Mouse (Mus musculus) hindbrain, postnatal 0 days (tissue): ENCODE results near the gene Olfr1034. TPM values are rescaled to one million over a fixed set of nuclear protein-coding genes. Genes with fewer than 3 reads are reported as not detected.
"Not testable (repeated sequence)": the region's sequence is repeated elsewhere in the genome, so short reads cannot be mapped to it uniquely, and the experiment has no call there.

Experiments
- ATAC-seq: fragments of 200-750 bp; cut with Nextera tagmentation; 2 replicates; pipeline ENCODE4 v1.8.0; 2017; ENCODE audit warnings: mild to moderate bottlenecking, moderate TSS enrichment, moderate library complexity
- DNase-seq: peaks from one replicate; pipeline ENCODE4 v3.0.0-alpha.2; 2015; ENCODE audit warnings: low spot score
- H3K27ac ChIP-seq: fragments of 300-500 bp; sonication (generic); 2 replicates; pipeline ENCODE4 v1.5.1; 2014; ENCODE audit warnings: mild to moderate bottlenecking
- H3K27me3 ChIP-seq: fragments of 300-500 bp; sonication (generic); 2 replicates; pipeline ENCODE4 v1.6.1; 2014; ENCODE audit warnings: low read length, mixed read lengths; ENCODE audit not compliant: insufficient read depth
- H3K36me3 ChIP-seq: fragments of 300-500 bp; sonication (generic); 2 replicates; pipeline ENCODE4 v1.6.1; 2014; ENCODE audit warnings: low read length, mixed read lengths; ENCODE audit not compliant: insufficient read depth
- H3K4me1 ChIP-seq: fragments of 300-500 bp; sonication (generic); 2 replicates; pipeline ENCODE4 v1.6.1; 2014; ENCODE audit warnings: antibody characterized with exemption, low read length, mixed read lengths; ENCODE audit not compliant: insufficient read depth
- H3K4me2 ChIP-seq: fragments of 300-500 bp; sonication (generic); 2 replicates; pipeline ENCODE4 v1.6.1; 2014; ENCODE audit warnings: low read depth, mild to moderate bottlenecking, low read length, moderate library complexity, mixed read lengths
- H3K4me3 ChIP-seq: fragments of 300-500 bp; sonication (generic); 2 replicates; pipeline ENCODE4 v1.5.1; 2014; ENCODE audit warnings: low read length
- H3K9ac ChIP-seq: fragments of 300-500 bp; sonication (generic); replicated peaks from 2 replicates; pipeline ENCODE4 v1.6.1; 2014; ENCODE audit warnings: mild to moderate bottlenecking, low read length, moderate library complexity, mixed read lengths
- H3K9me3 ChIP-seq: fragments of 300-500 bp; sonication (generic); 2 replicates; pipeline ENCODE4 v1.6.1; 2016; ENCODE audit warnings: low read length, mixed read lengths
- CTCF ChIP-seq: IDR thresholded peaks from 2 replicates; pipeline ENCODE4 v1.5.1; 2016; ENCODE audit warnings: antibody characterized with exemption, control low read depth, low read depth
- WGBS: fragments of 180-500 bp; shearing (Covaris S2); extraction: QIAGEN DNeasy Blood & Tissue Kit; methylation state at CpG from one replicate; pipeline ENCODE4 v1.1.7; 2014; 5-methylcytosine and 5-hydroxymethylcytosine counted together
- polyA plus RNA-seq: library from polyadenylated mRNA; unstranded; fragments of >200 nt; fragmentation: Nextera tagmentation; extraction: Ambion mirVana; gene quantifications from 2 replicates; pipeline ENCODE4 v1.2.1, GENCODE M21; 2015
- total RNA-seq: library from RNA; depleted of rRNA; stranded (reverse); fragments of >200 nt; gene quantifications from 2 replicates; pipeline ENCODE4 v1.2.3, GENCODE M21; 2014; rRNA removed

Olfr1034 gene
- total RNA-seq, result 0.05 TPM in 1 of 2 replicates, not detected in the other
- 0.04 TPM in 1 of 2 replicates, not detected in the other for polyA plus RNA-seq

- Histone ChIP-seq H3K4me1 (no peaks in the 10 kb centered on the region), H3K4me2 (no peak within 1 kb of the TSS), H3K9me3 (no peaks in the 10 kb centered on the region), H3K9ac (no peak within 1 kb of the TSS), H3K27me3 (no peaks in the 10 kb centered on the region), H3K27ac (no peak within 1 kb of the TSS), H3K36me3 (no peaks in the 10 kb centered on the region), H3K4me3 (no peak within 1 kb of the TSS)
- no peak for DNase-seq
- ATAC-seq, result no peak
- TF ChIP-seq CTCF, result no peak
These were observed at the start of gene Olfr1034 for GRCm38 (mm10) chr2:86045561-86045960. Olfr1034 (plus strand) TSS chr2:86045861.

GRCm38 (mm10) chr2:86005240-86005639 lies 40.4 kb upstream of the Olfr1034 start, which contains the start of gene Olfr1032:
Olfr1032 (plus strand) TSS chr2:86005540.
- no peaks in the 10 kb centered on the region for H3K36me3 ChIP-seq
- H3K4me1 ChIP-seq, result no peaks in the 10 kb centered on the region
- H3K4me3 ChIP-seq, result no peak within 1 kb of the TSS
- H3K9ac ChIP-seq, result no peak within 1 kb of the TSS
- no peak within 1 kb of the TSS for H3K27ac ChIP-seq
- no peak within 1 kb of the TSS for H3K4me2 ChIP-seq
- ATAC-seq, result no peak
- no peaks in the 10 kb centered on the region for H3K27me3 ChIP-seq
- no peak for TF ChIP-seq CTCF
- H3K9me3 ChIP-seq, result no peaks in the 10 kb centered on the region
- DNase-seq, result no peak
- 89% methylated on average over 7 of the region's 7 CpGs for WGBS

GRCm38 (mm10) chr2:86020406-86020805 lies 25.3 kb upstream of the Olfr1034 start, which contains the start of gene Olfr1033:
Olfr1033 (plus strand) TSS chr2:86020633.
- ATAC-seq, H3K27me3 ChIP-seq, H3K4me1 ChIP-seq, H3K9ac ChIP-seq, H3K36me3 ChIP-seq, H3K27ac ChIP-seq, H3K9me3 ChIP-seq: not testable (repeated sequence)
- peak within 1 kb of the TSS; percentile 51; the same call in 1 of the 2 replicates for H3K4me2 ChIP-seq
- DNase-seq, result peak; percentile 30
- WGBS, result 1% methylated on average over 10 of the region's 11 CpGs
- H3K4me3 ChIP-seq, result peak within 1 kb of the TSS; percentile 33

GRCm38 (mm10) chr2:86021518-86021917 lies 24.1 kb upstream of the Olfr1034 start:
- H3K27me3 ChIP-seq, H3K4me2 ChIP-seq, H3K4me3 ChIP-seq, H3K9ac ChIP-seq, DNase-seq, ATAC-seq, H3K4me1 ChIP-seq, H3K27ac ChIP-seq, H3K9me3 ChIP-seq, H3K36me3 ChIP-seq: not testable (repeated sequence)
- 50% methylated on average over 3 of the region's 9 CpGs for WGBS

DNA sequence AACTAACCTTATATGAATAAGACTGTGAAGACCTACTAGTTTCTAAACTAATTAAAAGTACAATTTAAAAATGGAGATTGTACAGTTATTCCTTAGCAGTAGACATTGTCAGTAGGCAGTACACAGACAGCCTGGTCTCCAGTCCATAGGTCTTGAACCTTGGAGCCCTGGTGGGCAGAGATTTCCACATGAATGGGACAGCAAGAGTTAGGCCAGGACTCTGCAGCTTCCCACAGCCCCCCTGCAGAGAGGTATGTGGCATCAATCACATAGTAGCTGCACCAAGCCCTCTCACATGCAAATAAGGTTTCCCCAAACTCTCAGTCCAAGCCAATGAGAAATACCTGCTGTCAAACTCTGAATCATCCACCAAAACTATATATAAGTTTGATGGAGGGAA lies 5.1 kb downstream of the Olfr1034 start:
- not testable (repeated sequence) for H3K4me2 ChIP-seq

GRCm38 (mm10) chr2:86063766-86064165 lies 18.1 kb downstream of the Olfr1034 start:
- not testable (repeated sequence) for H3K4me2 ChIP-seq, H3K27me3 ChIP-seq, ATAC-seq, H3K4me3 ChIP-seq, H3K4me1 ChIP-seq, H3K9me3 ChIP-seq, H3K27ac ChIP-seq, H3K36me3 ChIP-seq, DNase-seq, H3K9ac ChIP-seq
- WGBS, result 99% methylated on average over 2 of the region's 2 CpGs

More for the DNA sequence above, 5.1 kb downstream of the Olfr1034 start:
- not testable (repeated sequence) for H3K27me3 ChIP-seq, H3K9ac ChIP-seq, H3K9me3 ChIP-seq, H3K4me1 ChIP-seq, H3K27ac ChIP-seq, H3K4me3 ChIP-seq, DNase-seq, H3K36me3 ChIP-seq, ATAC-seq

GRCm38 (mm10) chr2:86070189-86070588 lies 24.5 kb downstream of the Olfr1034 start:
- no peaks in the 10 kb centered on the region for H3K9me3 ChIP-seq
- ATAC-seq, result no peak

DNA sequence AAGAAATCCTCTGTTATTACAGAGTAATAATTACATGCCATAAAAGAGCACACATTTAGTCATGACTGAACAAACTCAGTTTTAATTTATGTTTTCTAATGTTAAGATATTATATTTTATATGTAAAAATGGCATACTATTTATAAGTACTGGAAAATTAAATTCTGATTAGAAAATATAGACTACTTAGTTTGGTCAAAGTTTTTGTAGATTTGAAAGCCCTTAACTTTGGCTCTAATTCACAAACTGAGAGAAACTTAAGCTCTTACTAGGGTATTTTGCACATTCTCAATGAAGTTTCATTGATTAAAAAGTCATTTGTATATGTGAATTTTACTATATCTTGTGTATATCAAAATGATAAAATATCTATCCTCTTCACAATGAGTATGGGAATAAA lies 28.0 kb downstream of the Olfr1034 start, which contains the start of gene Olfr1036:
Gene Olfr1036 (plus strand): TSS at position 301 of the 400 bp plus-strand sequence.
- DNase-seq, H3K36me3 ChIP-seq, H3K9me3 ChIP-seq, ATAC-seq, H3K9ac ChIP-seq, H3K27me3 ChIP-seq, H3K4me2 ChIP-seq, H3K4me1 ChIP-seq, H3K27ac ChIP-seq, H3K4me3 ChIP-seq: not testable (repeated sequence)

More at GRCm38 (mm10) chr2:86070189-86070588, 24.5 kb downstream of the Olfr1034 start:
- no peak for TF ChIP-seq CTCF
- Histone ChIP-seq H3K4me2 (no peak overlapping the region), H3K4me1 (no peaks in the 10 kb centered on the region), H3K27me3 (no peaks in the 10 kb centered on the region), H3K36me3 (no peaks in the 10 kb centered on the region), H3K9ac (no peak overlapping the region), H3K27ac (no peak overlapping the region), H3K4me3 (no peak overlapping the region)
- WGBS, result 95% methylated on average over 8 of the region's 8 CpGs
- no peak for DNase-seq

- not testable (repeated sequence) for H3K4me1 ChIP-seq, H3K9ac ChIP-seq, H3K4me2 ChIP-seq, H3K27me3 ChIP-seq, H3K9me3 ChIP-seq, H3K27ac ChIP-seq, DNase-seq, ATAC-seq, H3K4me3 ChIP-seq, H3K36me3 ChIP-seq
- 83% methylated on average over 1 of the region's 1 CpGs for WGBS
These were observed 34.8 kb downstream of the Olfr1034 start for GRCm38 (mm10) chr2:86080478-86080877.
